Mouse (Mus musculus) intestine, embryonic 15.5 days (tissue): ENCODE measurements at regions not wholly inside any gene's neighbourhood (a gene's known extent, or its start where the extent isn't known, plus 50 kb on each side); places are given as distances from the start of the nearest gene placed in this dataset.

Source experiments
- ATAC-seq: fragments of 200-750 bp; cut with Nextera tagmentation; 2 replicates; pipeline ENCODE4 v1.8.0; 2017; ENCODE audit warnings: moderate TSS enrichment, moderate library complexity
- H3K27ac ChIP-seq: fragments of 300-500 bp; sonication (generic); 2 replicates; pipeline ENCODE4 v1.5.1; 2015; ENCODE audit warnings: mild to moderate bottlenecking, inconsistent platforms
- H3K27me3 ChIP-seq: fragments of 300-500 bp; sonication (generic); replicated peaks from 2 replicates; pipeline ENCODE4 v1.6.1; 2015; ENCODE audit warnings: inconsistent platforms
- H3K36me3 ChIP-seq: fragments of 300-500 bp; sonication (generic); 2 replicates; pipeline ENCODE4 v1.6.1; 2015; ENCODE audit warnings: inconsistent platforms
- H3K4me1 ChIP-seq: fragments of 300-500 bp; sonication (generic); replicated peaks from 2 replicates; pipeline ENCODE4 v1.6.1; 2015; ENCODE audit warnings: inconsistent platforms
- H3K4me2 ChIP-seq: fragments of 300-500 bp; sonication (generic); replicated peaks from 2 replicates; pipeline ENCODE4 v1.6.1; 2015; ENCODE audit warnings: mild to moderate bottlenecking, inconsistent platforms
- H3K4me3 ChIP-seq: fragments of 300-500 bp; sonication (generic); replicated peaks from 2 replicates; pipeline ENCODE4 v1.5.1; 2015; ENCODE audit warnings: inconsistent platforms
- H3K9ac ChIP-seq: fragments of 300-500 bp; sonication (generic); 2 replicates; pipeline ENCODE4 v1.6.1; 2015; ENCODE audit warnings: inconsistent platforms
- H3K9me3 ChIP-seq: fragments of 300-500 bp; sonication (generic); 2 replicates; pipeline ENCODE4 v1.6.1; 2016; ENCODE audit warnings: inconsistent platforms
- WGBS: fragments of 180-500 bp; shearing (Covaris S2); methylation state at CpG from one replicate; pipeline ENCODE4 v1.1.7; 2015; 5-methylcytosine and 5-hydroxymethylcytosine counted together

DNA sequence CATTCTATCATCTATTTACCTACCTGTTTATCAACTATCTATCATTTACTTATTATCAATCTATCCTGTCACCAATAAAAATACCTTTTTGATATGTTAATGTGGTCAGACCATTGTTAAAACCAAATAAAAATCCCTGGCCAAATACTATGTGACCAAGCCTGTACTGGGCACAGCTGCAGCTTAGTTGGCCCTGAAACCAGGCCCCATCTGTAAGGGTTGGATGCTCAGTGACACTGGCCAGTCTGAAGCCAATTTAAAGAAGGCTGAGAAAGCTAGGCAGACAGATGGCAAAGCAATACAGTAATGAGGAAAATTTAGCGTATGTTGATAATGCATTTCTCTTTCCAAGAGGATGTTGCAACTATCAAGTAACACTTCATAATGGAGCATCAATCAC is 217.8 kb downstream of the Samd5 start:
- Histone ChIP-seq H3K36me3 (no peaks in the 10 kb centered on the region), H3K4me1 (no peaks in the 10 kb centered on the region), H3K27me3 (no peaks in the 10 kb centered on the region), H3K27ac (no peak overlapping the region), H3K9ac (no peak overlapping the region), H3K4me3 (no peak overlapping the region), H3K4me2 (no peak overlapping the region), H3K9me3 (no peaks in the 10 kb centered on the region)
- 96% methylated on average over 1 of the region's 1 CpGs for WGBS
- no peak for ATAC-seq

- H3K9me3 ChIP-seq = no peaks in the 10 kb centered on the region
- no peaks in the 10 kb centered on the region for H3K27me3 ChIP-seq
- H3K4me2 ChIP-seq = no peak overlapping the region
- no peak overlapping the region for H3K9ac ChIP-seq
- H3K4me1 ChIP-seq = no peaks in the 10 kb centered on the region
- 53% methylated on average over 4 of the region's 4 CpGs for WGBS
- no peaks in the 10 kb centered on the region for H3K36me3 ChIP-seq
- no peak overlapping the region for H3K27ac ChIP-seq
- no peak for ATAC-seq
- H3K4me3 ChIP-seq = no peak overlapping the region
These were observed 235.9 kb downstream of the Samd5 start for GRCm38 (mm10) chr10:9439072-9439471.

DNA sequence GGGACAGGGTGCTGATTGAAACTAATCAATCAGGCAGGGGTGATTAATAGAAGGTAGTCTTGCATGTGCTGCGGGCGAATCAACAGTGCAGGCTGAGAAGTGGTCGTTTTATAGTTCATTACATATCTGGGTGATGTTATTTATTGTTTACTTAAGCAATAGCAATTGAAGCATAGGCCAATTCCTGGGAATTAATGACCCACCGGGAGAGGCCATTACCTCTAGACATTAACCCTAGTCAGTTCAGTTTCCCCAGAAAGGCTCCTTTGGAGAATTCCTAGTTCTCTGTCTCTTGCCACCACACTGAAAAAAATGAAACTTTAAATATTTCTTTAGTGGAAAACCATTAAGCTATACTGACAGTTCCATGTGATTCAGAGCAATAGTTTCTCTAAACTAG is 236.6 kb downstream of the Samd5 start:
- no peak overlapping the region for H3K9ac ChIP-seq
- no peak overlapping the region for H3K4me3 ChIP-seq
- no peaks in the 10 kb centered on the region for H3K4me1 ChIP-seq
- no peaks in the 10 kb centered on the region for H3K9me3 ChIP-seq
- H3K27ac ChIP-seq = no peak overlapping the region
- no peaks in the 10 kb centered on the region for H3K27me3 ChIP-seq
- no peaks in the 10 kb centered on the region for H3K36me3 ChIP-seq
- ATAC-seq = no peak
- H3K4me2 ChIP-seq = no peak overlapping the region
- 47% methylated on average over 4 of the region's 4 CpGs for WGBS

DNA sequence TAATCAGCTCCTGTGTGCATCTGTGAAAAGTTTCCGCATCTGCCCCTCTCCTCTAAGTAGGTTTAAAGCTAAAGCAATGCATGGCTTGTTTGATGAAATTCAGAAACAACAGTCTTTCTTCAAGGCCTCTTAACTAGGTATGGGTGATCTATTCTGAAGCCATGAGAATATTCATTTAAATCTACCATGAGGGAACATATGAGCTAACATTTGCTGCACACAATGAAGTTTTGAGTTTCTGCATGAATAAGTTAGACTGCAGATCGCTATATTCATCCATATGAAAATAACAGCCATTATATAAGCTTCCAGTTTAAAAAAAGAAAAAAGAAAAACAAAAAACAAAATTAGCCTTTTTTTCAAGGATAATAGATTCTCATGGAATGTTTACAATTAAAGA is 245.9 kb downstream of the Samd5 start:
- Histone ChIP-seq H3K4me1 (no peaks in the 10 kb centered on the region), H3K36me3 (no peaks in the 10 kb centered on the region), H3K27ac (no peak overlapping the region), H3K4me3 (no peak overlapping the region), H3K9ac (no peak overlapping the region), H3K27me3 (no peaks in the 10 kb centered on the region), H3K4me2 (no peak overlapping the region), H3K9me3 (no peaks in the 10 kb centered on the region)
- WGBS = 94% methylated on average over 2 of the region's 2 CpGs
- ATAC-seq = no peak

- 77% methylated on average over 4 of the region's 4 CpGs for WGBS
These were observed 254.3 kb downstream of the Samd5 start for GRCm38 (mm10) chr10:9420741-9421140.

GRCm38 (mm10) chr10:9416685-9417084 is 258.3 kb downstream of the Samd5 start:
- Histone ChIP-seq H3K4me2 (no peak overlapping the region), H3K36me3 (no peaks in the 10 kb centered on the region), H3K9ac (no peak overlapping the region), H3K27ac (no peak overlapping the region), H3K9me3 (no peaks in the 10 kb centered on the region), H3K27me3 (no peaks in the 10 kb centered on the region), H3K4me3 (no peak overlapping the region), H3K4me1 (no peaks in the 10 kb centered on the region)
- 94% methylated on average over 5 of the region's 5 CpGs for WGBS
- ATAC-seq = no peak

More at GRCm38 (mm10) chr10:9420741-9421140, 254.3 kb downstream of the Samd5 start:
- Histone ChIP-seq H3K4me2 (no peak overlapping the region), H3K9ac (no peak overlapping the region), H3K4me1 (no peaks in the 10 kb centered on the region), H3K9me3 (no peaks in the 10 kb centered on the region), H3K27me3 (no peaks in the 10 kb centered on the region), H3K27ac (no peak overlapping the region), H3K4me3 (no peak overlapping the region), H3K36me3 (no peaks in the 10 kb centered on the region)
- no peak for ATAC-seq

GRCm38 (mm10) chr10:9406101-9406500 is 268.9 kb downstream of the Samd5 start:
- Histone ChIP-seq H3K27me3 (no peaks in the 10 kb centered on the region), H3K36me3 (no peaks in the 10 kb centered on the region), H3K4me2 (no peak overlapping the region), H3K9me3 (no peaks in the 10 kb centered on the region), H3K9ac (no peak overlapping the region), H3K4me1 (no peaks in the 10 kb centered on the region), H3K27ac (no peak overlapping the region), H3K4me3 (no peak overlapping the region)
- WGBS = 78% methylated on average over 4 of the region's 4 CpGs
- no peak for ATAC-seq

DNA sequence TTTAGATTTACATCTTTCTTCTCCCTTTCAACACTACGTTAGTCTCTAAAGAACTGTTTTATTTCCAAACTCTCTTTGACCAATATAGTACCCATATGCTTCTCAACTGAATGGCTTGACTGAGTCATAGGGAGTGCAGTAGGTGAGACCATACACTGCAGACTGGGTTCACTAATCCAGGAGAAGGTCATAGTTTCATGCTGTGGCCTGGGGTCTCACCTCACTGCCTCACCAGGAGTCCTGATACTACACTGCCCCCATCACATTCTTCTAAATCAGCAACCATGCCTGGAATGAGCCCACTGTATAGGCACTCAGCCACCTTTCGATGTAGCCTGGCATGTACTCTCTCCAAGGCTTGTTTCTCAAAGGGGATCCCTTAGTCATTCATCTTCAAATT is 269.6 kb downstream of the Samd5 start:
- no peak overlapping the region for H3K4me2 ChIP-seq
- H3K9me3 ChIP-seq = no peaks in the 10 kb centered on the region
- H3K36me3 ChIP-seq = no peaks in the 10 kb centered on the region
- H3K9ac ChIP-seq = no peak overlapping the region
- no peaks in the 10 kb centered on the region for H3K27me3 ChIP-seq
- no peak for ATAC-seq
- no peak overlapping the region for H3K27ac ChIP-seq
- 89% methylated on average over 2 of the region's 2 CpGs for WGBS
- H3K4me3 ChIP-seq = no peak overlapping the region
- no peaks in the 10 kb centered on the region for H3K4me1 ChIP-seq

DNA sequence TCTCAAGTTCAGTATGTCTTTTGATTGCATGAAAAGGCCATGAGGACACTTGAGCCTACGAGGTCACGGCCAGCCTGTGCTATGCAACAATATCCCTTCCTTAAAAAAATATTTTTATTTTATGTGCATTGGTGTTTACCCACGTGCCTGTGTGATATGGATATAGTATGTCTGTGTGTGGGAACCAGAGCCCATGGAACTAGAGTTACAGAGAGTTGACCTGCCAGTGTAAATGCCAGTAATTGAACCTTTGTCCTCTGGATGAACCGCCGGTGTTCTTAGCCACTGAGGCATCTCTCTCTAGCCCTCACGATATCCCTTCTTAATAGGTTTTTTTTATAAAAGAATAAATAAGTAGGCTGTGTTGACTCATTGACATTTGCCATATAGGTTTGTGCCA is 270.0 kb downstream of the Samd5 start:
- Histone ChIP-seq H3K9me3 (no peaks in the 10 kb centered on the region), H3K4me2 (no peak overlapping the region), H3K27me3 (no peaks in the 10 kb centered on the region), H3K4me3 (no peak overlapping the region), H3K36me3 (no peaks in the 10 kb centered on the region), H3K4me1 (no peaks in the 10 kb centered on the region), H3K27ac (no peak overlapping the region), H3K9ac (no peak overlapping the region)
- 90% methylated on average over 6 of the region's 6 CpGs for WGBS
- ATAC-seq = no peak

DNA sequence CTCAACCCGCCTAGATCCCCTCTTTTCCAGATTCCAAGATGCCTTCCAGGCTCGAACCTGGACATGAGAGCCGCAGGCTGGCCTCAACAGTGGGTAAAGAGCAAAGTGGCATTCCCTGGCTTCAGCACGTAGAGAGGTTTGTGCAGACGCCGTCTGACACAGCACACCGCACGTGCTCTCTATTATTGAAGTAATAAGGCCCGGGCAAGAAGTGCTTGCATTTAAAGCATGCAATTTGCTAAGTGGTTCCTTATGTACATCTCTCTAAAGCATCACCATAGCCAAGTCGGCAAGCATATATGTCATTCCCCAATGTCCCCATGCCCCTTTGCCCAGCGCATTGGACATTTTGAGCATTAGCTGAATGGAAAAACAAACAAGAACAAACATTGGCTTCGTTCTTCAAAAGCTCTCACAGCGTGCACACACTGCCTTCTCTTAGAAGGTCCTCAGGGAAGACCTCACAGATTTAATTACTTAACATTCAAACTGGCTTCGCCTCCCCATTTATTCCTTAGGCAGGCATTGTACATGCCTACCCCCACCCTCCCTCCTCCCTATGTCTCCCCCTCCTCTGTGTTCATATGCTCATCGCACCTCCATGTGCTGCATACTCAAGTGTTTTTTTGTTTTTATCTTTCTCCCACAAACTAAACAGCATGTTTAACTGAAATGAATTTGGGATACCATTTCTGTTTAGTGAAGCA is 273.9 kb downstream of the Samd5 start:
- no peaks in the 10 kb centered on the region for H3K36me3 ChIP-seq
- H3K9ac ChIP-seq = no peak overlapping the region
- no peak overlapping the region for H3K4me2 ChIP-seq
- 91% methylated on average over 15 of the region's 15 CpGs for WGBS
- no peak for ATAC-seq
- H3K27me3 ChIP-seq = no peaks in the 10 kb centered on the region
- H3K4me1 ChIP-seq = no peaks in the 10 kb centered on the region
- H3K4me3 ChIP-seq = no peak overlapping the region
- no peak overlapping the region for H3K27ac ChIP-seq
- H3K9me3 ChIP-seq = no peaks in the 10 kb centered on the region

GRCm38 (mm10) chr10:9377440-9378101 is 297.4 kb downstream of the Samd5 start:
- Histone ChIP-seq H3K27ac (no peak overlapping the region), H3K4me2 (no peak overlapping the region), H3K4me3 (no peak overlapping the region), H3K4me1 (no peaks in the 10 kb centered on the region), H3K9me3 (no peaks in the 10 kb centered on the region), H3K36me3 (no peaks in the 10 kb centered on the region), H3K27me3 (no peaks in the 10 kb centered on the region), H3K9ac (no peak overlapping the region)
- WGBS = 38% methylated on average over 7 of the region's 7 CpGs
- ATAC-seq = no peak

DNA sequence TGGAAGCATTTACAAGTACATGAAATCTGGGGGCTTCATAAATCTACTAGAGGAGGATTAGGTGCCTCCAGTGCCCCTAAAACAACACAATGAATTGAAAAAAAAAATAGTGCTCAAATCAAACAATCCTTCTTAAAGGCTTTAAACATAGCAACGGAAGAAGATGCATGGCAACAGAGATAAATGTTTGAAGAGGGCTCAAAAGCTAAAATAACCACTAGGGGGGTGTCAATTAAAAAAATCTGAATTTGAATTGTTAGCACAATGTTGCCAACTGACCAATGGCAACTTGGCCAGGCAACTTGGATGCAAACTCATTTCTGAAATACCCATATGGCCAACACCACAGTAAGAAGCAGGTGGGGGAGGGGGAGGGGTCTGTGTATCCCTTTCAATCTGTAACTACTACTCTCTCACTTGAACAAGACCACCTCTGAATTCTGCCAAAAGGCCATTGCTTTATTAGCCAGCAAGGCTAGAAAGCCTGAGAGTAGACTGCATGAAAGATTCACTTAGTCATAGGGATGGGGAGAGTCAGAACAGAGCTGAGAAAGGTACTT is 312.6 kb downstream of the Samd5 start:
- H3K9ac ChIP-seq = no peak overlapping the region
- H3K4me1 ChIP-seq = no peaks in the 10 kb centered on the region
- H3K4me3 ChIP-seq = no peak overlapping the region
- no peaks in the 10 kb centered on the region for H3K36me3 ChIP-seq
- no peaks in the 10 kb centered on the region for H3K27me3 ChIP-seq
- H3K4me2 ChIP-seq = no peak overlapping the region
- H3K9me3 ChIP-seq = no peaks in the 10 kb centered on the region
- ATAC-seq = no peak
- H3K27ac ChIP-seq = no peak overlapping the region
- WGBS = 68% methylated on average over 1 of the region's 1 CpGs
